Mouse (Mus musculus) ES-E14 (cell line): ENCODE data around the gene Lpp. TPM values are rescaled to one million over a fixed set of nuclear protein-coding genes. Genes with fewer than 3 reads are reported as not detected.

Experiments used
- DNase-seq: peaks from one replicate; pipeline ENCODE4 v3.0.0-alpha.2; 2013; ENCODE audit warnings: low read depth, low spot score
- H3K27ac ChIP-seq: 2 replicates; pipeline ENCODE4 v1.5.1; 2012; ENCODE audit warnings: low read depth, mild to moderate bottlenecking, low read length, moderate library complexity, mixed read lengths; ENCODE audit not compliant: poor library complexity, insufficient read depth, severe bottlenecking
- H3K36me3 ChIP-seq: 2 replicates; pipeline ENCODE4 v1.6.1; 2012; ENCODE audit warnings: mild to moderate bottlenecking, low read length, moderate library complexity, mixed read lengths; ENCODE audit not compliant: control insufficient read depth, poor library complexity, insufficient read depth, severe bottlenecking
- H3K4me1 ChIP-seq, 2 experiments: fragments of 150-350 bp in 1 of 2; sonication (generic) in 1 of 2; 2 replicates each; pipeline ENCODE4 v1.6.1; 2012; ENCODE audit warnings: low read length in 2 of 2, mild to moderate bottlenecking in 1 of 2, mixed read lengths in 1 of 2; ENCODE audit not compliant: control insufficient read depth in 2 of 2, insufficient read depth in 2 of 2, poor library complexity in 1 of 2
- H3K4me3 ChIP-seq, 2 experiments: fragments of 150-350 bp in 1 of 2; sonication (generic) in 1 of 2; 2 replicates each; pipeline ENCODE4 v1.5.1; 2012; ENCODE audit warnings: low read length in 2 of 2, low read depth in 1 of 2, mild to moderate bottlenecking in 1 of 2, mixed read lengths in 1 of 2; ENCODE audit not compliant: insufficient read depth in 1 of 2, poor library complexity in 1 of 2, severe bottlenecking in 1 of 2
- H3K9ac ChIP-seq: 2 replicates; pipeline ENCODE4 v1.6.1; 2012; ENCODE audit warnings: low read depth, mild to moderate bottlenecking, low read length, mixed read lengths; ENCODE audit not compliant: poor library complexity, insufficient read depth, severe bottlenecking
- H3K9me3 ChIP-seq: fragments of 150-350 bp; sonication (generic); 2 replicates; pipeline ENCODE4 v1.6.1; 2012; ENCODE audit warnings: low read depth, mild to moderate bottlenecking, low read length; ENCODE audit not compliant: control insufficient read depth, insufficient read depth
- CHD2 ChIP-seq: IDR thresholded peaks from 2 replicates; pipeline ENCODE4 v1.6.1; 2014; ENCODE audit warnings: mild to moderate bottlenecking, low read depth, low read length, inconsistent platforms
- HCFC1 ChIP-seq: IDR thresholded peaks from 2 replicates; pipeline ENCODE4 v1.6.1; 2012; ENCODE audit warnings: low read length, inconsistent platforms, borderline replicate concordance; ENCODE audit not compliant: insufficient read depth
- MAFK ChIP-seq: IDR thresholded peaks from 2 replicates; pipeline ENCODE4 v1.6.1; 2014; ENCODE audit warnings: mild to moderate bottlenecking, low read depth, low read length, inconsistent platforms; ENCODE audit not compliant: insufficient read depth
- ZC3H11A ChIP-seq: IDR thresholded peaks from 2 replicates; pipeline ENCODE4 v1.6.1; 2012; ENCODE audit warnings: low read depth, mild to moderate bottlenecking, inconsistent platforms, low read length, borderline replicate concordance
- ZNF384 ChIP-seq: IDR thresholded peaks from 2 replicates; pipeline ENCODE4 v1.6.1; 2012; ENCODE audit warnings: low read depth, low read length, inconsistent platforms
- in situ Hi-C, 2 experiments: fragments of 600-800 bp; cut with MboI; formaldehyde crosslinking; loops; one replicate each; pipeline ENCODE4 v1.15.1; 2025; ENCODE audit warnings: low sequenced_read_pairs in 2 of 2, inconsistent platforms in 1 of 2; ENCODE audit not compliant: unreplicated experiment in 2 of 2
- total RNA-seq: library from RNA; depleted of rRNA; stranded (reverse); fragments of 300-350 nt; gene quantifications from 2 replicates; pipeline ENCODE4 v1.2.3, GENCODE M21; 2012

The Lpp gene
- total RNA-seq, 1 experiment: 31.4 TPM

DNA sequence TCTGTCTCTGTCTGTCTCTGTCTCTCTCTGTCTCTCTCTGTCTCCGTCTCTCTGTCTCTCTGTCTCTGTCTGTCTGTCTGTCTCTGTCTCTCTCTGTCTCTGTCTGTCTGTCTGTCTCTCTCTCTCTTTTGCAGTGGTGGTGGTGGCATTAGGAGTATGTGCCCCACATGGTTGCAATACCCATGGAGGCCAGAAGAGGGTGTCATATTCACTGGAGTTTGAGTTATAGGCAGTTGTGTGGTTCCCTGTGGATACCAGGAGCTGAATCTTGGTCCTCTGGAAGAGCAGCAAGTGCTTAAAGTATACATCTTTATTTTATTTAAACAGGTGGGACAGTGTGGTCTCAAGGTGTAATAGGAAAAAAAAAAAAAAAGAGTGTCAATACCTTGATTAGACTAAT, 41.5 kb upstream of the Lpp start:
- Histone ChIP-seq H3K9ac (no peak overlapping the region), H3K27ac (no peak overlapping the region), H3K36me3 (no peaks in the 10 kb centered on the region), H3K4me3 (no peak overlapping the region), H3K4me1 (no peaks in the 10 kb centered on the region), H3K9me3 (no peaks in the 10 kb centered on the region)
- TF ChIP-seq CHD2: no peak
- TF ChIP-seq ZC3H11A: peak; percentile 77
- in situ Hi-C loops: no loop called here
- no peak for DNase-seq

DNA sequence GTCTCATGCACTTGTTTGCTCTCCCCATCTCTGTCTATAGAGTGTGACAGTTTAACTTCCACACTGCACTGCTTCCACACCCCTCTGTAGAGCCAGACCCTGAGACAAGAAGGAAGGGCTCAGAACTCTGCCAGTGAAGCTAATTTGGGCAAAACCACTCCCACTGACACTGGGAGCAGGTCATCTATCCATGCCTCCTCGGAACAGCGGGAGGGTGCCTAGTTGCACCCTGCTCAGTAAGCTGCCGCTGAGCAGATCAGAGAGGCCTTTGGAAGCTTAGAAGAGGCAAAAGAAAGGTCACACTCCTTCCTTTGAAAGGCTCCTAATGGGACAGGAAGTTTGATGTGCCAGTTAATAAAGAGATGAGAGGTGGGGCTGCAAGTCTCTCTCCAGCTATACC, 39.5 kb upstream of the Lpp start:
- H3K4me3 ChIP-seq: no peak overlapping the region
- no peak overlapping the region for H3K9ac ChIP-seq
- H3K27ac ChIP-seq: no peak overlapping the region
- no peaks in the 10 kb centered on the region for H3K36me3 ChIP-seq
- TF ChIP-seq ZNF384 (no peak), ZC3H11A (no peak), MAFK (no peak), HCFC1 (no peak), CHD2 (no peak)
- in situ Hi-C loops: no loop called here
- no peaks in the 10 kb centered on the region for H3K9me3 ChIP-seq
- no peaks in the 10 kb centered on the region for H3K4me1 ChIP-seq
- DNase-seq: no peak

DNA sequence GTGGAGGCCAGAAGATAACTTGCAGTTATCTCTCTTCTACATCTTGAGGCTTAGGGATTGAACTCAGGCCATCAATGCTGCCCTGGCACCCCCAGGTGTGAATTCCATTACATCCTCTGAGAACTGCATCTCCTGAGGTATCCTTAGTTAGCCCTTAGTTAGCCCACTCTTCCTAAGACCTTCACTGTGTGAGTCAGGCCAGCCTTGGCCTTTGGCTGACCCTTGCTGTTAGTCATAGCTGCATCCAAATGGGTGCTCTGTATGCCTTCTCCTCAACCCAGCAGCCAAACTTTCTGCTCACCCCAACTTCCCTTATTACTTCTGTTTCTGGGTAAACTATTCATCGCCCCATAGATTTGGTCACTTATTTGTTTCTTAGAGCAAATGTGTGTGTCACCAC, 31.6 kb upstream of the Lpp start:
- H3K9me3 ChIP-seq: no peaks in the 10 kb centered on the region
- H3K9ac ChIP-seq: no peak overlapping the region
- TF ChIP-seq MAFK (no peak), ZNF384 (no peak), CHD2 (no peak), HCFC1 (no peak), ZC3H11A (no peak)
- H3K27ac ChIP-seq: no peak overlapping the region
- in situ Hi-C loops: no loop called here
- H3K36me3 ChIP-seq: no peaks in the 10 kb centered on the region
- DNase-seq: no peak
- no peaks in the 10 kb centered on the region for H3K4me1 ChIP-seq
- H3K4me3 ChIP-seq: no peak overlapping the region

DNA sequence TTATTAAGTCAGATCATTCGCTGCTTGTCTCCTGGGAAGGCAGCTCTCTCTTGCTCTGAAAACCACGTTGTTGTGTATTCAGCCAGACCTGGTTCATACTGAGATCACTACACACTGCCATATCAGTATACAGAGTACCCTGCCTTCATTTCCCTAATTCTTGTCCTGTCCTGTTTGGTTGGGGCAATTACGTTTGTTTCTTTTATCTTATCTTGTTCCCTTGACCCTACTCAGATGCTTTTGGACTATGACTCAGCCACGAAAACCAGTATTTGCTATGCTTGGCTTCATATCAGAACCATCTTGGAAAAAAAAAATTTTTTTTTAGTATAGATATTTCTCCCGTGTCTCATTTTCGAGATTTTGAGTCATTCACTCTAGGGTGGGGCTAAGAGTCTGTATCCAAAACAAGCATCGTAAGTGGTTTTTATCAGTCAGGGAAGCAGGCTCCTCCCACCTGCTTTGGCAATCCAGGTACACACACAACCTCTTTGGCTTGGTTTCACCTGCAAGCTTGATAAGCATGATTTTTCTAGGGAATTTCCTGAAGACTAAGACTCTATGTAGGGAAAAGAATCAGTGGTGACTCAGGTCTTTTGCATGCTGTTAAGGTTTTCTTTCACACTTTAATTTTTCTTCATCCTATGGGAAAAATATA, 29.1 kb upstream of the Lpp start:
- Histone ChIP-seq H3K9ac (no peak overlapping the region), H3K36me3 (no peaks in the 10 kb centered on the region), H3K27ac (no peak overlapping the region), H3K9me3 (no peaks in the 10 kb centered on the region), H3K4me3 (no peak overlapping the region), H3K4me1 (no peaks in the 10 kb centered on the region)
- TF ChIP-seq ZC3H11A (no peak), ZNF384 (no peak), CHD2 (no peak), MAFK (no peak), HCFC1 (no peak)
- no peak for DNase-seq
- in situ Hi-C loops: no loop called here

DNA sequence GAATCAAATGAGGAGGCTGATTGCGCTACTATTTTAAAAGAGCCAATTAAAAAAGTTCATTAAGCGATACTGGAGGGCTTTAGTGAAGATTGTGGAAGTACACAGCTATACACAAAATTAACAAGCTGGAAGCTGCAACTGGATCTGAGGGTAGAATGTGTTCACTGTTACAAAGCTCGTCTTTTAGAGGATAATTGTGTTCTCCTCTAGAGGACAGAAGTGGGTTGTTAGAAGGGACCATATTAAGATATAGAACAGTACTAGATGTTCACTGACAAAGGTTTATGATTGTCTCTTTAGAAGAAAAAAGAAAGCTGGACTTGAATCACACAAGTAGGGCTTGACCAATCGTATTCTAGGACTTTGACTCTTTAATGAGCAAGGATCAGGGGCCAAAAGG, 27.4 kb upstream of the Lpp start:
- TF ChIP-seq ZNF384 (no peak), ZC3H11A (no peak), HCFC1 (no peak), CHD2 (no peak), MAFK (no peak)
- Histone ChIP-seq H3K9me3 (no peaks in the 10 kb centered on the region), H3K27ac (no peak overlapping the region), H3K9ac (no peak overlapping the region), H3K4me3 (no peak overlapping the region), H3K36me3 (no peaks in the 10 kb centered on the region), H3K4me1 (no peaks in the 10 kb centered on the region)
- in situ Hi-C loops: no loop called here
- DNase-seq: no peak
